Mouse (Mus musculus): ENCODE measurements around the gene Srp54b.
"Not testable (repeated sequence)": the region's sequence is repeated elsewhere in the genome, so short reads cannot be mapped to it uniquely, and the experiment has no call there.

The Srp54b gene

GRCm38 (mm10) chr12:55154559-55155448, at the start of gene Srp54b:
Gene Srp54b, plus strand, starts transcription at chr12:55155104.
- not testable (repeated sequence) for DNase-seq (ENCODE audit: low read depth, low spot score)

GRCm38 (mm10) chr12:55112616-55113015, 42.3 kb upstream of the Srp54b start:
- not testable (repeated sequence) for DNase-seq (ENCODE audit: low read depth, low spot score)

DNA sequence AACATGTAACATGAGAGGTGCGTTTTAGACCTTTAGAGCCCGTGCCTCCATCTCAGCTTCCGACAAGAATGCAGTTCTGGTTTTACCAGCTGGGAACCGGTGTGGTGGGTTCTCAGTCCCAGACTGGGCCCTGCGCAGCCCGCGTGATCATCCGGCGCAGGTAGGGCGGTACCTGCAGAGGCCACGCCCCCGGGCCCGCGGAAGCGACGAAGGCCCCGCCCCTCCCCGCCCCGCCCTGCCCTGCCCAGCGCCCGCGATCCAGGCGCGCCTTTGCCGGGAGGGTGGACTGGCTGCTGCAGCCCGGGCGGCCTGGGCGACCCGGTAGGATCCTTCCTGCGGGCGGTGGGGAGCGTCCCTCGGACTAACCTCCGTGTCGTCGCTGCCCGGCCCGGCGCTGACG, 30.7 kb upstream of the Srp54b start, which contains the start of gene Fam177a:
TSS of gene Fam177a (plus strand) at position 228 of the 400 bp plus-strand sequence.
- DNase-seq (ENCODE audit: low read depth, low spot score): not testable (repeated sequence)

DNA sequence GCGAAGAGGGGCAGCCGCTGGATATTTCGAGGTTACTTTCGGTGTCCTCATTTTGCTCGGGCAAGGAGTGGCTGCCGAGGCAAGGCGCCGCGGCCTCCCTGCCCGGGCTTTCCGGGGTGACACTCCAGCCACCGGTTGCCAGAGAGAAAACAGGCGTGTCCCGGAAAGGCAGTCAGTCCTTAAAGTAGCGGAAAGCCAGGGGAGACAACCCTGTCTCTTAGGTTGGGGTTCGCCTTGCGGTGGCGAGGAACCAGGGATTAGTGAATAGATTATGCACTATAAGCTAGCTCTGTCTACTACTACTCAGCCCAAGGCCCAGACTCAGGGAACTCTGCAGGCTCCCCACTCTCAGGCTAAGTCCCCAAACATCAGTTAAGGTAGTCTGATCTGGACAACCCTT, 30.2 kb upstream of the Srp54b start:
- not testable (repeated sequence) for DNase-seq (ENCODE audit: low read depth, low spot score)

- not testable (repeated sequence) for DNase-seq (ENCODE audit: low read depth, low spot score)
Observed at GRCm38 (mm10) chr12:55135540-55135939, 19.4 kb upstream of the Srp54b start.

DNA sequence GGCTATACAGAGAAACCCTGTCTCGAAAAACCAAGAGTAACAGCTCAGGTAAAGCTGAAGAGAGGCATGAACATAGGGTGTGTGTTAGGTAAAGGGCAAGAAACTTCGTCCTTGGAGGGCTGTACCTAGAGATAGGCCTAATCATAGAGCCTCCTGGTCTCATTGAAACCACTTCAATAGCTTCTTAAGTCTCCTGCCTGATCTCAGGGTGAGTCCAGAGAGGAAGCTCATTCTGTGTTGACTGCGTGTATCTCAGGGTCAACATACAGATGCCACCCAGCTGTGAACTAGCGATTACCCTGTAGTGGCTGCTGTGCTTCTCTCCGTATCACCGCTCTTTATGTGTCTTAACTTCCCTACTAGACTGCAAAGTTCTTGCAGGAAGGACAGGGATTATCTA, 17.0 kb upstream of the Srp54b start:
- not testable (repeated sequence) for DNase-seq (ENCODE audit: low read depth, low spot score)

DNA sequence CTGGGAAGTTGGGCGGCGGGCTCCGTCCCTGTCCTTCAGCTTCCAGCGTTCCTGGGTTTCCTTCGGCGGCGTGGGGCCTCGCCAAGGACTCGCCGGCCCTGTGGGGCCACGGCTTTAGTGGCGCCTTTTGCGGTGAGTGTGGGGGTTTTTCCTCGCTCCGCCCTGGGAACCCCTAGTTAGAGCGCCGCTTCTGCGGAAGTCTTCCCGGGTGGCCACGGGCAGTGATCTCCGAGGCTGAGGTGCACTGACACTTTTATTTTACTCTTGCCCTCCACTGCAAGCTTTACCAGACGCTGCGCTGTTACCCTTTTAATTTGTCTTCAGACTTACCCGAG, 512 bp downstream of the Srp54b start:
- not testable (repeated sequence) for DNase-seq (ENCODE audit: low read depth, low spot score)

- DNase-seq (ENCODE audit: low read depth, low spot score): not testable (repeated sequence)
Observed at GRCm38 (mm10) chr12:55167034-55167557, 12.2 kb downstream of the Srp54b start.

- not testable (repeated sequence) for DNase-seq (ENCODE audit: low read depth, low spot score)
Observed at GRCm38 (mm10) chr12:55187686-55188085, 32.8 kb downstream of the Srp54b start.

GRCm38 (mm10) chr12:55189127-55189526, 34.2 kb downstream of the Srp54b start:
- DNase-seq (ENCODE audit: low read depth, low spot score): not testable (repeated sequence)

- not testable (repeated sequence) for DNase-seq (ENCODE audit: low read depth, low spot score)
Observed at GRCm38 (mm10) chr12:55199306-55199705, 44.4 kb downstream of the Srp54b start, which contains the start of gene 1700047I17Rik2. Gene 1700047I17Rik2, plus strand, starts transcription at chr12:55199592.

- not testable (repeated sequence) for DNase-seq (ENCODE audit: low read depth, low spot score)
Observed at GRCm38 (mm10) chr12:55199799-55200198, 44.9 kb downstream of the Srp54b start.

- DNase-seq (ENCODE audit: low read depth, low spot score): not testable (repeated sequence)
Observed at GRCm38 (mm10) chr12:55212944-55213343, 58.0 kb downstream of the Srp54b start.

DNA sequence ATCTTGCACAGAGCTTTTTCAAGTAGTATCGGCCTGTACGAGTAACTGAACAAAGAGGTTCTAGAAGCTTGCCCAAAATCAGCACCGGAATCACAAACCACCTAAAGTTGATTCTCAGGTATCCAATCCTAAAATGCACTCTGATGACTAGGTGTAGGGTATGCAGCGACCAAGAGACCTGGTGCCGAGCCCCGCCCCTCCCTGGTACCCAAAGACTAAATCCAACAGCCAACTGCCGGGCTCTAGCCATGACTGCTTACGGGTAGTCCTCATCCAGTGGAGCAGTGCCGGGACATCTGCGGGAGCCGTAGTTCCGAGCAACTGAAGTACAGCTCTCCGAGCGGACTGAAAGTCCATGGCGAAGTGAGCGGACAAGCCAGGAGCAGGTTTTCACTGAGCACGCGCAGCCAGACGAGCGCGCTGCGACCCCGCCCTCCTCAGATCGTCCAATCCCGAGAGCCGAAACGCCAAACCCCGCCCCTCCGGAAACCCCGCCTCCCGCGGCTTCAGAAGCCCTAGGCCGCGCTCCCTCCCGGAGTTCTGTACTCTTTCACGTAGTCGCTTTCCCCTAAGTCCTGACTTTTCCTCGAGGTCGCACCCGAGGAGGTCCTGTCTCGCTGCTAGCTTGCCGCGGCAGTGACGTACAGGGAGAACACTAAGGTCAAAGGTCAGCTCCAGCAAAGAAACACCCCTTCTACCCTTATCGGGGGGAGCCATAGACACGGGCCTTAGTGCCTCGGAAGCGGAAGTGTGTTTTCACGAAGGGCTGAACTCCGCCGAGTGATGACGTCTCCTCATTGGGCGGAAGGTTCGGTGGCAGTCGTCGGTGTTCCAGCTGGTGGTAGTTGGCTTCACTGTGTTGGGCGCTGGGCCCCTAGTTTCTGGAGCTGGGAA, 75.0 kb downstream of the Srp54b start, which contains the start of gene Srp54c:
TSS of gene Srp54c (plus strand) at position 543 of the 894 bp plus-strand sequence.
- not testable (repeated sequence) for DNase-seq (ENCODE audit: low read depth, low spot score)

- DNase-seq (ENCODE audit: low read depth, low spot score): not testable (repeated sequence)
Observed at GRCm38 (mm10) chr12:55230520-55230861, 75.6 kb downstream of the Srp54b start.
